Mouse (Mus musculus): ENCODE measurements around the gene Cts7. TPM values are rescaled to one million over a fixed set of nuclear protein-coding genes. Genes with fewer than 3 reads are reported as not detected.

Gene Cts7
- polyA plus RNA-seq (2012; rRNA removed), result not detected in 2 replicates

- no peaks in the 10 kb centered on the region for H3K4me1 ChIP-seq (ENCODE audit: control insufficient read depth, insufficient read depth, low read length)
- DNase-seq, result no peak
- no peak for TF ChIP-seq POLR2A (IDR thresholded peaks at IDR 0.05; ENCODE audit: borderline replicate concordance, insufficient read depth, low read length)
- TF ChIP-seq CTCF (IDR thresholded peaks at IDR 0.05; ENCODE audit: borderline replicate concordance, insufficient read depth, low read depth, low read length), result no peak
- H3K27ac ChIP-seq (ENCODE audit: insufficient read depth, low read length), result no peak within 1 kb of the TSS
- H3K27me3 ChIP-seq (ENCODE audit: control insufficient read depth, insufficient read depth, low read length), result no peaks in the 10 kb centered on the region
- no peak within 1 kb of the TSS for H3K4me3 ChIP-seq (replicated peaks; ENCODE audit: insufficient read depth, low read depth, low read length)
Observed at GRCm38 (mm10) chr13:61358097-61358496, at the start of gene Cts7. Gene Cts7, minus strand, starts transcription at chr13:61358197.

Other genes starting within 250 kb of the Cts7 start
- not detected in 2 replicates for gene Ctsr, start 193.9 kb downstream of the Cts7 start, polyA plus RNA-seq (2012; rRNA removed)
- not detected in 2 replicates for gene Cts6, start 154.8 kb downstream of the Cts7 start, polyA plus RNA-seq (2012; rRNA removed)
- gene Cts8, start 102.8 kb downstream of the Cts7 start, polyA plus RNA-seq (2012; rRNA removed), result not detected in 2 replicates
- not detected in 2 replicates for gene Gm49398, start 69.4 kb downstream of the Cts7 start, polyA plus RNA-seq (2012; rRNA removed)
- gene Ctsm, start 183.6 kb upstream of the Cts7 start, polyA plus RNA-seq (2012; rRNA removed), result not detected in 2 replicates
- not detected in 2 replicates for gene Gm49352, start 210.0 kb upstream of the Cts7 start, polyA plus RNA-seq (2012; rRNA removed)
- gene Cts3, start 211.9 kb upstream of the Cts7 start, polyA plus RNA-seq (2012; rRNA removed), result not detected in 2 replicates

All from cerebellum, adult 2 months (tissue).